Mouse (Mus musculus): Measurements from ENCODE around the gene Stx8. TPM values are rescaled to one million over a fixed set of nuclear protein-coding genes. Genes with fewer than 3 reads are reported as not detected.
A peak's percentile ranks its signal among the peaks of the same experiment; 100 is the strongest.

Stx8 gene
- total RNA-seq, 2 experiments from 2014 or later: 24.1 to 25.1 TPM

DNA sequence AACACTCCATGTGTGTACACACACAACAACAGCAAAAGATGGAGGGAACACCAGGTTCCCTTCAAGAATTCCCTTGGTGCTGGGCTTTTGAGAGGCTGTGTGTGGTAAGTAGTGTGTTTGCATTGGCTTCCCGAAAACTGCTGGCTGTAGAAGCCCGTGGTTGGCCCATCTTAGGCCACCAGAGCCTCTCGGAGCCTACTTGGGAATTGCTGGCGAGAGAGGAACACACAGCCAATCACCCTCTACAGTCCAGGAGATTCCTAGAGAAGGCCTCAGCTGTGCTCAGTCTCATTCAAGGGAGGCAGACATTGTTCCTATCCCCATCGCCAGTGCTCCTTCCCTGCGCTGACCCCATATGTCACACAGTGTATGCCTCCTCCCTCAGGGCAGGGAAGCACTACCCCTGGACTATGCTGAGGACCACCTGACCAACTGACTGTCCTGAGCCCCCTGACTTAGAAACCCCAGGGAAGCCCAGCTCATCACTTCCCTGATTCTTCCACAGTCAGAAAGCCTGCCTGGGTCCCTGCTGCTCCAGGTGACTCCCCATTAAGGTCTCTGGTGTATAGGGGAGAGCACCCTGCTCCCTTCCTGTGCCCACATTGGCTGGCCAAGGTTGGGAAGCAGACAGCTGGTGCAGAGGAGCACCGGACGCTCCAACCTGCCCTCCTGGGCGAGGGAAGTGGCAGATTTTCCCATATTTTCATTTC is 248.7 kb downstream of the Stx8 start:
- DNase-seq: no peak
- intact Hi-C loops (cut with DNase I): loop anchor here (5.0 kb wide), 1 partner anchor 212 kb away; no protein-coding TSS in a partner anchor

DNA sequence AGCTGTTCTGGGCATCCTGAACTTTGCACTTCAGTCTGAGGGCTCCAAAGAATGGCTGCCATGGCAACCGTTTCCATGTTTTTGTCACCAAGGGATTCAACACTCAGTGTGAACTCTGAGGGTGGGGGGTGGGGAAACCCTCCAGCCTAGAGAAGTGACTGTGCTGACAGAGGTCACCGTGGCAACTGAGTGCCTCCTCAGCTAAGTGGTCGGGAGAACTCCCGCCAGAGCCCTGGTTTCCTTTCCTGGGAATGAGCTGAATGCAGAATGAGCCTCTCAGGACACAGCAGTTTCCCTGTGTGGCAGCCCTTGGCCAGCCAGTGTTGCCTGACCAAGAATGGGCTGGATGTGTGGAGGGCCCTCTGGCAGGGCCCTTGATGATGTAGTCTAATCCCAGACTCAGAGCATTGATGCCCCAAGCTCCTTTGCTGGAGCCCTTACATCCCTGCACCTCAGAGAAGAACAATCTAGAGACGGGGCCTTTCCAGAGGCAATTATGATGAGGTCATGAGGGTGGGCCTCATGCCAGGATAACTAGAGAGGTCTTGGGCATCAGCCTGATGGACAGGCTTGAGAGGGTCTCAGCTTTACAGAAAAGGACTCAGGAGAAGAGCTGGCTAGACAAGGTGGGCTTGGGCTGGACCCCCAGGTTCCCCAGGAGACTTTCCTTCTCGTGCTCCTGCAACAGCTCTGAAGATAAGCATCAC is 249.4 kb downstream of the Stx8 start:
- intact Hi-C loops (cut with DNase I): no loop called here
- no peak for DNase-seq

- intact Hi-C loops (cut with DNase I): no loop called here
- DNase-seq: no peak
Measured at GRCm38 (mm10) chr11:68216041-68216440, 250.0 kb downstream of the Stx8 start.

- no peak for DNase-seq
- intact Hi-C loops (cut with DNase I): no loop called here
Measured at GRCm38 (mm10) chr11:68220733-68221132, 254.7 kb downstream of the Stx8 start.

DNA sequence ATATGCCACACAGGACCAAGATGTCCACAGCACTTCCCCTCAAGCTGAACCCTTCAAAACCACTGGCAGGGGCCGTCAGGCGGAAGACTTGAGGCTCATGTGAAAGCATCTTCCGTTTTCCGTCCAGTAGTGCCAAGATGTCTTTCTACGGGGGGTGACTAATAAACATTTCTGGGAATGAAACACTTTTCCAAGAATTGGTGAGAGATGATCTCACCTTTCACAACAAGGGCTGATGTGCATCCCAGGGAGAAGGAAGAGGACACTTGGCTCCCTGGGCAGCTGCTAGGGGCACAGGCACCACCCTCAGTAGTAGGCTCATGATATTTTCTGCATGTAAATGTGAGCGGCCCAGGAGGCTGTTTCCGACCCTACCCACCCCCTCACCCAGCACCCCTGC is 256.2 kb downstream of the Stx8 start:
- intact Hi-C loops (cut with DNase I): no loop called here

GRCm38 (mm10) chr11:68223143-68223542 is 257.1 kb downstream of the Stx8 start:
- no peak for DNase-seq
- intact Hi-C loops (cut with DNase I): no loop called here

More for the DNA sequence above, 256.2 kb downstream of the Stx8 start:
- DNase-seq: no peak

- no peak for DNase-seq
- intact Hi-C loops (cut with DNase I): no loop called here
Measured at GRCm38 (mm10) chr11:68226654-68227057, 260.7 kb downstream of the Stx8 start.

DNA sequence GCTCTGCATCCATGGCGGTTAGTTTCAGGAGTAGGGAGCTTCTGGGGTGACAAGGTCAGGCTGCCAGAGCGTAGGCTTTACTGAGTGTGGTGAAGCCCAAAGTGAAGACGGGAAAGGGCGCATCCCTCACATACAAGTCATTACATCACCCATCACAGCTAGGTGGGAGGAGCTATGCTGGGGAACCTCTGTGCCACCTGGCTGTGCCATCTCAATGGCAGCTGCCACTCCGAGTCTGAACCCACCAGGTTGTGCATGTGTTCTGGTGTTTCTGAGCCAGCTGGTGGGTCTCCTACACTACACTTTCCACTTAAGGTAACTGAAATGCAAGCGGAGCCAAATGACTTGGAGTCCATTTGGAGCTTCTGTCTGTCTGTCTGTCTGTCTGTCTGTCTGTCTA is 261.8 kb downstream of the Stx8 start:
- no peak for DNase-seq
- intact Hi-C loops (cut with DNase I): no loop called here

- intact Hi-C loops (cut with DNase I): no loop called here
- peak in 1 of 2 experiments; percentile 18 for DNase-seq
Measured at GRCm38 (mm10) chr11:68228941-68229665, 263.1 kb downstream of the Stx8 start.

DNA sequence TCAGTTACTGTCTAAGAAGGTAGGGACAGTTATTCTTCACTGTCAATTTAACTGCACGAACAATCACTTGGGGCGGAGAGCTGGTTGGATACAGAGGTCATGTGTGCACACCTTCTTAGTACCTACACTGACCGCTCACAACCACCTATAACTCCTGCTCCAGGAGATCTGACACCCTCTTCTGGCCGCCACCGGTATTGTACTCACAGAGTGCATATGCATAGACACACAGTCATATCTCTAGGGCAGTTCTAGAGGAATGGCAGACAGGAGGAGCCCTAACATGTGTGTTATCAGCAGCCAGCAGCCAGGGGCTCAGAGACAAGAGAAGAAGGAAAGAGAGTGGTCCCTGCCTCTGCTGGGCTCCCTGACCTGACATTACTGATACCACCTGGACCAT is 265.6 kb downstream of the Stx8 start:
- DNase-seq: no peak
- intact Hi-C loops (cut with DNase I): no loop called here

DNA sequence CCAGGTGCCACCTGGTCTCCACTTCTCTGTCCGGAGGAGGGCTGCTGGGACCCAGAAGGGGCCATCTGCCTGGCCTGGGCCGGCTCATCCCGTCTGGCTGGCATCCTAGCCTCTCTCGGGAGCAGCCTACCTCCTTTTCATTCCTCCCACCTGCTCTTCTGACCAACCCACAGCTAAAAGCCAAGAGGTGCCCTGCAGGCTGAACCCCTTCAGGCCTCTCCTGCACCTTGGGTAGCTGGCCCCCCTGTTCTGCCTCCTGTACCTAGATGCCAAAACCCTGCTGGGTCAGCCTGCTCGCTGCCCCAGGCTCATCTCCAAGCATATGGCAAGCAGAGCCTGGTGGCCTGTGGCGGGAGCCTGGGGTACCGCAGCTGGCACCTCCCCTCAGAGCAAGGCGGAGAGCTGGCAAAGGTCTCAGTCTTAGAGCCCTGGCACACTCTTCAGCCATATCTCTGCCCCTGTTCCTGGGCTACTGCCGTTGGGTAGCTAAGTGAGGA is 267.5 kb downstream of the Stx8 start:
- DNase-seq: no peak
- intact Hi-C loops (cut with DNase I): no loop called here

GRCm38 (mm10) chr11:68239756-68240155 is 273.8 kb downstream of the Stx8 start:
- no peak for DNase-seq
- intact Hi-C loops (cut with DNase I): no loop called here

DNA sequence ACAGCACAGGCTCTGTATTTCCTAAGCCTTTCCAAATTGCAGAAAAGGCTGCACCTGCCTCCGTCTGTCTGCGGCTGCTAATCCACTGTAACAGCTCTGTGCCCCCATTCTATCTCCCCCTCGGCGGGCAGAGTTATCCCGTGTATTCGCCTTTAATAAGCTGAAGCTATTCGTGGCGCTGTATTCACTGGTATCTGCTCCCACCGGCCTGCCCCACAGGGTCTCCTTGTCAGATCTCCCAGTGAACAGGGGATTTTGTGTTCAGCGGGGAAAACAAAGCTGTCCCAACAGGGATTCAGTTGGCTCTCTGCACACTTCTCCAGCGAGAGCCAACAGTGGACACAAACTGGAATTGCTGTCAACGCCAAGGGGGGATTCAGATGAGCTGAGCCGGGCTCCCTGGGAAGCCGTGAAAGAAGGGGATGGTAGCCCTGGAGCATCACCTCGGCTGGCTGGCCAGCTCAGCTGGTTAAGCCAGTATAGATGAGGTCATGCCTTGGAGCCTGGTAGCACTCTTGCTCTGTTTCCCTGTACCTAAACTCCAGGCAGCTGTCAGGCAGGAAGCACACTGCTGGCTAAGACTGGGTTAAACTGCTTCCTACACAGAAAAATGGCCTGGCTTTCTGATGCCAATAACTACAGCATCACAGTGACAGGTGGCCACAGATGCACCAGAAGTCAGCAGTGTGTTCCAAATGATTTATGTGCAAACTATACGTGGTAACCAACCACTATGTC is 278.4 kb downstream of the Stx8 start:
- intact Hi-C loops (cut with DNase I): no loop called here
- DNase-seq: no peak

DNA sequence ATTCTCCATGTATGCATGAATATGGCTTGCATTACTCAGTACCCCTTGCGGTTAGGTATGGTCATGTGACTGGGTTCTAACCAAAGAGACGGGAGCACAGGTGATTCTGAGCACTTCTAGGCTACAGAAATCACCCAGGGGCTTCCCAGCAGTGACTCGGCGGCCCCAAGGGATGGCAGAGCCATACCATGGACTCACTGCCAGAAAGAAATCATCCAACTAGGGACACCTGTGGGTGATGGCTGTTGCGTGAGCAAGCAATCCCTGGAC is 278.9 kb downstream of the Stx8 start:
- no peak for DNase-seq
- intact Hi-C loops (cut with DNase I): no loop called here

GRCm38 (mm10) chr11:68247897-68248296 is 281.9 kb downstream of the Stx8 start:
- intact Hi-C loops (cut with DNase I): no loop called here
- no peak for DNase-seq

GRCm38 (mm10) chr11:68250106-68250505 is 284.1 kb downstream of the Stx8 start:
- intact Hi-C loops (cut with DNase I): no loop called here
- DNase-seq: no peak

- intact Hi-C loops (cut with DNase I): no loop called here
- no peak for DNase-seq
Measured at GRCm38 (mm10) chr11:68253531-68253930, 287.5 kb downstream of the Stx8 start.

All from heart, postnatal 36 days (tissue).